Mouse (Mus musculus) fat pad, adult 2 months (tissue): ENCODE results near the gene Atg101.
"Not testable (repeated sequence)": the region's sequence is repeated elsewhere in the genome, so short reads cannot be mapped to it uniquely, and the experiment has no call there.

Experiments used
- DNase-seq: peaks from one replicate; pipeline ENCODE4 v3.0.0-alpha.2; 2011; ENCODE audit warnings: low read depth, low spot score; ENCODE audit errors: extremely low read depth

Atg101 gene

GRCm38 (mm10) chr15:101311087-101311770 is 27.2 kb downstream of the Atg101 start:
- no peak for DNase-seq

GRCm38 (mm10) chr15:101312006-101312405 is 27.9 kb downstream of the Atg101 start:
- DNase-seq: no peak

GRCm38 (mm10) chr15:101315378-101315777 is 31.3 kb downstream of the Atg101 start:
- no peak for DNase-seq

GRCm38 (mm10) chr15:101315832-101316231 is 31.8 kb downstream of the Atg101 start:
- DNase-seq: no peak

GRCm38 (mm10) chr15:101316279-101316912 is 32.3 kb downstream of the Atg101 start:
- DNase-seq: no peak

GRCm38 (mm10) chr15:101316913-101317813 is 33.1 kb downstream of the Atg101 start:
- DNase-seq: no peak

GRCm38 (mm10) chr15:101317814-101318500 is 33.9 kb downstream of the Atg101 start:
- DNase-seq: no peak

- no peak for DNase-seq
Measured at GRCm38 (mm10) chr15:101318889-101319765, 35.1 kb downstream of the Atg101 start.

GRCm38 (mm10) chr15:101320010-101320617 is 36.0 kb downstream of the Atg101 start:
- DNase-seq: no peak

GRCm38 (mm10) chr15:101320618-101321041 is 36.6 kb downstream of the Atg101 start:
- DNase-seq: no peak

- no peak for DNase-seq
Measured at GRCm38 (mm10) chr15:101321126-101321525, 37.1 kb downstream of the Atg101 start.

GRCm38 (mm10) chr15:101322106-101322505 is 38.0 kb downstream of the Atg101 start:
- DNase-seq: no peak

- DNase-seq: no peak
Measured at GRCm38 (mm10) chr15:101322640-101323039, 38.6 kb downstream of the Atg101 start.

- DNase-seq: no peak
Measured at GRCm38 (mm10) chr15:101323511-101323910, 39.4 kb downstream of the Atg101 start.

- not testable (repeated sequence) for DNase-seq
Measured at GRCm38 (mm10) chr15:101324409-101324808, 40.3 kb downstream of the Atg101 start.

GRCm38 (mm10) chr15:101325991-101326534 is 42.0 kb downstream of the Atg101 start:
- no peak for DNase-seq

- DNase-seq: no peak
Measured at GRCm38 (mm10) chr15:101327282-101327681, 43.2 kb downstream of the Atg101 start.

GRCm38 (mm10) chr15:101328876-101329563 is 44.9 kb downstream of the Atg101 start:
- no peak for DNase-seq

- no peak for DNase-seq
Measured at GRCm38 (mm10) chr15:101329564-101329892, 45.5 kb downstream of the Atg101 start.
